Mouse (Mus musculus) adrenal gland, postnatal 14 days (tissue): ENCODE data around the gene Gm10382. TPM values are rescaled to one million over a fixed set of nuclear protein-coding genes. Genes with fewer than 3 reads are reported as not detected.

ENCODE experiments used
- DNase-seq: peaks from one replicate; pipeline ENCODE4 v3.0.0; 2021; ENCODE audit warnings: mixed read lengths
- long read RNA-seq, 2 experiments: library from polyadenylated mRNA; stranded (forward); transcript quantifications; one replicate each; pipeline ENCODE4 v2.0.0; 2021
- total RNA-seq: library from RNA; stranded (reverse); gene quantifications from 2 replicates; pipeline ENCODE4 v1.2.3, GENCODE M21; 2021

The Gm10382 gene
- total RNA-seq = 0.26 and 0.49 TPM in 2 replicates
- long read RNA-seq, experiment 1 = 0 reads
- long read RNA-seq, experiment 2 = 0 reads

DNA sequence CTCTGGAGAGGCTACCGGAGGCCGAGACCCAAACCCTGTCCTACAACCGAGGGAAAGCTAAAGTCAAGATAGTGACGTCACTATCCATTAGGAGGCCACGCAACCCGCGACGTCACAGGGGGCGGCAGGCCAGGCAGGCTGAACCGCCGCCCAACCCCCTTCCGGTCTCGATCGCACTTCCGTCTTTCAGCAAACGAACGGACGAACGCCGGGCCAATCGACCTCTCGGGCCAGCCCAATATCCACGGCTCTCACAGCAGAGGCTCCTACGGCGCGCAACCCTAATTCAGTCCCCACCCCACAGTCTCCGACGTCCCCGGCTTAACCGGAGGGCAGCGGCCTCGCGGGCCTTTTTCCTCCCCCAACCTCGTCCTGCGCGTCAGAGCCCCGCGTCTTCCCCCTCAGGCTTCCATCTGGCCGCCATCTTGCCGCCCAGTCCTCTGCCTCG lies at the start of gene Gm10382:
Gm10382 (plus strand) TSS at position 192 of the 448 bp plus-strand sequence.
- peak; percentile 94 for DNase-seq

DNA sequence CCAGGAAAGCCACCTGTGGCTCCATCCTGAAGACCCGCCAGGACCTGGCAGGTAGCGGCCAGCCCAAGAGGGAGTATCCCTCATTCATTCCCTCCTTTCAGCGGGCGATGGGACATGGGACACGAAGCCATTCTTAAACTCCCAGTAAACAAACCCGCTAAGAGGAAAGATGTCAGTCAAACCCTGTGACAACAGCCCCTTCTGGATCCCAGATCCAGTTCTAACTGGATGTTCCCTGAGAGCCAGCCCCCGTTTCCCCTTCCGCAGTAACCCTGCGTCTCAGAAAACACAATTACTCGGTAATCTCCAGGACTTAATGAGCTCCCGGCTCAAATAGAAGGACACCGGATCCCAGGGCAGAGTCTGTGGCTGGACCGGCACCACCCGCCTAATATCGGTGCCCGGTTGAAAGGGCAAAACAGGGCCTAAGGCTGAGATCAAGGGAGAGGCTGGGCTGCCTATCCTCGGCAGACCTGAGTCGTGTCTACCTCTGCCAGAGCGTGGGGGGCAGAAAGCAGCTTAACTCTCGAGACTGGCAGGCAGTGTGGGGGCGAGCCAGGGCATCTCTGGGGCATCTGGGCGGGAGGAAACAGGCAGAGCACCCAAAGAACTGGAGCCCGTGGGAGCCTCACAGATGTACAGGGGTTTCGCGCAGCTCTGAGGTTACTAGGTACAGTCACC lies 49.1 kb upstream of the Gm10382 start:
- no peak for DNase-seq

DNA sequence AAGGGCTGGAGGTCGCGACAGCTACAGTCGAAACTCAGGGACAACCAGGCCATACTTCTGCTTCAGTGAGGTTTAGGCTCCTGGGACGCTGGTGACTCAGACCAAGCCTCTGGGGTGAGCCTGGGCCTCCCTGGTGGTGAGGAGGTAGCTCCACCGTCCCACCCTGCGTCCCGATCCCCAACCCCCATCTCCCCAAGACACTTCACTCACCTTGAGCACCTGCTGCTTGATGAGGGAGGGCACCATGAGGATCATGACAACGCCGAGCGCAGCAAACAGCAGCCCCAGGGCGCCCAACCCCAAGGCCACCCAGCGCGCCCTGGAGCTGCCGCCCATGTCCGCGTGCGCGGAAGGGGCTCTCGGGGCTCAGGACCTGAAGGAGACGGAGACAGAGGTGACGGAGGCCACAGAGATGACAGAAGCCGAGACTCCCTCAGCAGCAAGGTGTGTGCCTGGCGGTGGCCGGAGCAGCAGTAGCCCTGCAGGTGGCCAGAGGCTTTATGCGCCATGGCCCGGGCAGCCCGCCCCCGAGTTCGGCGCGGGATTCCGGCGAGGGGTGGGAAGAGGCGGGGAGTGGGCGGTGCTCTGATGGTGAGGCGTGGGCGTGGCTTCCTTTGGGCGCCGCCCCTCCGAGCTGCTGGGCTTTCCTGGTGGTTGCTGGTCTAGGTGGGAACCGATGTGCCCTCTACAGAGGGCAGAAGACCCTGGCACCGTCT lies 48.4 kb upstream of the Gm10382 start, which contains the start of gene Scarb1:
Scarb1 (minus strand) TSS at position 548 of the 716 bp plus-strand sequence.
- peak; percentile 96 for DNase-seq

DNA sequence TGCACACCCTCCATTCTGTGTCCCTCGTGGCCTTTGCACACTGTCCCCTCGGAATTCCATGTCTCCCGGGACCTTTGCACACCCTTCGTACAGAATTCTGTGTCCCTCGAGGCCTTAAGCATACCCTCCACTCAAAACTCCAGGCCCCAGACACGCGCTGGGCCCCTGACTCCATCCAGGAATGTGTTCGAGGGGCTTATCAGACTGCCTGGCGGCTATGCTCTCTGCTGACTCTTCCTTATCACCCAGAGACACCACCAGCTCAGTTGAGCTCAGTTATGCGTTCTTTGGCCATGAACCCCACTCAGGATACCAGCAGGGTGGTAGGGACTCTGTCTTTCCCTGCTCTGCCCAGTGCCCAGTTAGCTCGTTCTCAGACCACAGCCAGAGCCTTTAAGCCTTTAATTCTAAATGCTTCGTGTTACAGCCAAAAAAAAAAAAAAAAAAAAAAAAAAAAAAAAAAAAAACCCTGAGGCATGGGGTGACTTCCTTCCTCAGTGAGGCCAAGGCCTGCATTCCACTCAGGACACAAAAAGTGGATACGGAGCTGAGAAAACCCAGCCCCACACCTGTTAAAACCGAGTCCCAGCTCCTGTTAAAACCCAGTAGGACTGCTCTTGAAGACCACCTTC lies 47.5 kb upstream of the Gm10382 start:
- no peak for DNase-seq

- peak; percentile 90 for DNase-seq
These were observed 44.8 kb upstream of the Gm10382 start for GRCm38 (mm10) chr5:125344296-125344695.

- DNase-seq = no peak
These were observed 41.1 kb upstream of the Gm10382 start for GRCm38 (mm10) chr5:125348067-125348466.

DNA sequence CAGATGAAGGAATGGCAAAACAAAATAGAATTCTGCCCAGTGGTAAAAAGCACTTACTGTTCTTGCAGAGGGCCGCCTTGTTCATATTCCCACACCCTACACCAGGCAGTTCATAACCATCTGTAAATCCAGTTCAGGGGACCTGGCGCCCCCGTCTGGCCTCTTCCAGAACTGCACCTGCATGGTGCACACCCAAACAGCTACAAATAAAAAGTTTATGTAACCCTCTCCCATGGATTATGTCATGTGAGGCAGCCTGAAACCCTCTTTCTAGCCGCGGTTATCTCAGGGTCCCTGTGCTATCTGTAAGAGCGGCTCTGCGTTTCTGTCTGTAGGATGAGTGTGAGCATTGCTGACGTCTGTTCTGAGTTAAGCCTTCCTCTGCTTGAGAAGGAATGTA lies 40.6 kb upstream of the Gm10382 start:
- DNase-seq = peak; percentile 90

DNA sequence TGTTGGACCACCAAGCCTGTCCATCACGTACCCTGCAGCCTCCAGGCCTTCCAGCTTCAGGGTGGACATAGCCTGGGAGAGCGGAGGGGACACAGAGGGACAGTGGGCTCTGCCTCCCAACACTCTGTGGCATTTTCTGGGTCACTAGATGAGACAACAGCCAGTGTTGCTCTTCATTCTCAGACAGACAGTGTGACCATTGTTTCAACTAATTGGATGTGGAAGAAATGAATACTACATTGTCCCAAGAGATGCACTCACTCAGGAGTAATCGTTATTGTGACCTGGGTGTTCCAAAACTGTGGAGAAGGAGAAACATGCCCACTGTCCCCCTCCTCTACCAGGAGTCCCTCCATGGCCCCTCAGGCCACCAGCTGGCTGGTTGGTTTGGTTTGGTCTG lies 39.7 kb upstream of the Gm10382 start:
- DNase-seq = no peak

- no peak for DNase-seq
These were observed 38.1 kb upstream of the Gm10382 start for GRCm38 (mm10) chr5:125351057-125351456.

GRCm38 (mm10) chr5:125351939-125352338 lies 37.2 kb upstream of the Gm10382 start:
- DNase-seq = no peak

DNA sequence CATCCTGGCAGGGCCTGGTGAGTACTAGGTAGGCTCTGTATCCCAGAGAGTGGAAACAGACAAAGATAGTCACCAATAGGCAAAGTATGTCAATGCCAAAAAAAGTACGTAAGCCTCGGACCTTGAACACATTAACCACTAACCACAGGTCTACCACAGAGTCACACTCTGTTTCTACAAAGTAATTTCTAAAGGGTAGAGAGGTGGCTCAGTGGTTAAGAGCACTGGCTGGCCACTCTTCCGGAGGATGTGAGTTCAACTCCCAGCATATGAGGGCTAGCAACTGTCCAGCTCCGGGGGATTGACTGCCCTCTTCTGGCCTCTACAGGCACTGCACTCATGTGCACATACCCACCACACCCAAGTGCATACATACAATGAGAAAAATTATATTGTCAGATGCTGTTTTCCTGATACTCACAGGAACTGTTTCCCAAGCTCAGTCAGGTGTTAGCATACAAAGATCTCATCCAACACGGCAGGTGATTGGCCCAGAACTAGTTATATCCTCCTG lies 36.3 kb upstream of the Gm10382 start:
- DNase-seq = no peak

DNA sequence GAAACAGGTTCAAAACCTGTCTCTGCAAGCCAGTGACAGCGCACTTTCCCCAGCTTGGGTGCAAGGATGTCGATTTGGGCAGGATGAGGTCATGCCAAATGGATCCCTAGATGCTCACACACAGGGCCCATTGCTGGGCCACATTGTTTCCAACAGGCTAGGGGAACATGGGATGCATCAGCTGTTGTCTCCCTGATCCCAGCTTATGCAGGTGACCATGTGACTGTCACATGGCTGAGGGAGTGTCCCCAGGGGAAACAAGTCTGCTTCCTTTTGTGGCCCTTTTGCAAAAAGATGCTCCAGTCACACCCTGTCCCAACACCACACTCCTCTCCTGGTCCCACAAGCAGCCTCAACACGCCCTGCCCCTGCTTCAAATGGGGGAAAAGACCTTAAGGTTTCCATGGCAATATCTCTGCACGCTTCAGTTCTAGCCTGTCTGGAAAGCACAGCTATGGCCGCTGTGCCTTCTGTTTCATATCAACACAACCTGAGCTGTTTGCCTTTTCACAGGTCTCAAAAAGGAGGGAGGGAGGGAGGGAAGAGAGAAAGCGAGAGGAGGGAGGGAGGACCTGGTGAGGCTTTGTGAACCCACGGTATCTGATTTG lies 34.1 kb upstream of the Gm10382 start:
- DNase-seq = no peak

DNA sequence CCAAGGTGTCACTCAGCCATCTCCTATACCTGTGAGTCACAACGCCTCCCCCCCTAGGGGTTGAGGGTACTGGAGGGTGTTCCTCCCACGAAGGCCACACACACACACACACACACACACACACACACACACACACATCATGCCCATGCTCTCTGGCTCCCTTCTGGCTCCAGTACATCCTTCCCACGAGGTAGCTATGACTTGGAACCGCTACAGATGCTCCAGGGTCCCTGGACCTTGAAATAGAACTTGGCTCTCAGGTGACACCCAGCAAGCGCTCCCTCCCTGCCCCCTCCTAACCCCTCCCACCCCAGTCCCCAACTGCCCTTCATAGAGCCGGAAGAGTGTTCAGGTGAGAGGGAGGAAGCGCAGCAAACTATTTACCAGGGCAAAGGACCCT lies 33.5 kb upstream of the Gm10382 start:
- DNase-seq = no peak

- DNase-seq = no peak
These were observed 31.4 kb upstream of the Gm10382 start for GRCm38 (mm10) chr5:125357543-125358269.

DNA sequence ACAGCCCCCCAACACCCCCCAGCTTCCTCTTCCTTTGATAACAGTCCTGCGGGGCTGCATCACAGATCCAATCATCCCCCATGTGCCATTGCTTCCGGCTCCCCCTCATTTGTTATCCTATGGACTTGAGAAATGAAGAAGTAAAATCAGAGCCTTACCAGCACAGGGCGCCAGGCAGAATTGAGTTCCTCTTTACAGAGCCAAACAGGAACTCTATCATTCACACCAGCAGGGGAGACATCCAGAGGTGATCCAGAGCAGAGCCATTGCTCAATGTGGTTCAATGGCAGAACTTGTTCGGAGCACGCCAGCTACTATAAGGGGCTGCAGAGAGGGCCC lies 30.9 kb upstream of the Gm10382 start:
- no peak for DNase-seq

DNA sequence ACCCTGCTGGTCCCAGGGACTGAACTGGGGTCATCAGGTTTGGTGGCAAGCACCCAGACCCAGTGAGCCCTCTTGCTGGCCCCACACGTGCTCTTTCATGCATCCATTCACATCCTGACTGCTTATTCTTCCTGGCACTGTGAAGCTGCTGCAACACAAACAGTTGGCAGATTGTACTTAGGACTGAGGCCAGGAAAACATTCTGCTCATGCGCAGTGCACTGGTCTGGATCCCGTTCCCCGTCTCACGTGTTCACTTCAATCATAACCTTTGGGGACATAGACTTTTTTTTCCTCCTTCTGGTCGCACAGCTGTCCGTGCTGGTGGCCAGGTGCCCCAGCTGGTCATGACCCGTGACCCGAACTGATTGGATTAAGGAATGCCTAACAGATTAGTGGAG lies 28.6 kb upstream of the Gm10382 start:
- DNase-seq = peak; percentile 44

DNA sequence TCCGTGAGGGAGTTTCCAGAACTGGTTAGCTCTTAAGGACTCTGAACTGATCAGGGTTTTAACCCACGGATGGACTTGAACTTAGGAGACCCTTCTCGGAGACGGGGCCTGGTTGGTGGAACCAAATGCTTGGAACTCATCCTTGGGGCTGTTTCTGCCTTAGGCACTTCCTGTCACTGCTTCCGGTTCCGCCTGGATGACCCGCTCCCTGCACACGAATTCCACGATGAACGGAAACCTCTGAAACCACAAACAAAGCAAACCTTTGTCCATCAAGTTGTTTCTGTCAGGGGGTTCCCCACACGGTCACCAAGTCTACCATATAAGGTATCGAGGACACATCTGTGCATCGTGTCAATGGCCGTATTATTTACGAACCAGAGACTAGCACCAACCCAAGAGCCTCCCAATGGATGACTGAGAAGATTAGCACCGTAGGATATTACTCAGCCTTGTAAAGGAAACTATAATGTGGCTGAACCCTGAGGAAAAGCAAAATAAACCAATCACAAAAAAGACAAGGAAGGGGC lies 28.1 kb upstream of the Gm10382 start:
- DNase-seq = no peak

- DNase-seq = peak; percentile 69
These were observed 25.2 kb upstream of the Gm10382 start for GRCm38 (mm10) chr5:125363894-125364293.

DNA sequence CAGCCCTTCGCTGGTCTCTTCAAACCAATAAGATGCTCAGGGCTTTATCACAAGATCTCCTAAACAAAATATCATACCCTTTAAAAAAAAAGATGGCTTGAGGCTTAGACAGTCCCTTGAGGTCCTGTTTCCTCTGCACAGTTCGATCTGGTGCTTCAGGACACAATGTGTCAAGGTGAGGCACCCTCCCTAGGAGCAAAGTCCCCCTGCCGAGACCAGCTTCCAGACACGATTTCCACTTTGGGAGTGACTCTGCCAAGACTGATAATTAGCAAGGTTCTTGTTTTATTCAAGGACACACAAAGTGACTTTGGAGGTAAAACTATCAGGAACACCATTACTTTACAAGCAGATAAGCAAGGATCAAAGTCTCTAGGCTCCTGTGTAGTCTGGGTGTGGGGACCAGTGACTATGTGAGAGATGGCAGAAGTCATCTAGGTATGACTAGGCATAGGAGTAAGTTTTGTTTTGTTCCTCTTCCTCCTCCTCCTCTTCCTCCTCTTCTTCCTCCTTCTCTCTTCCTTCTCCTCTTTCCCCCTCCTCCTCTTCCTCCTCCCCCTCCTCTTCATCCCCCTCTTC lies 24.2 kb upstream of the Gm10382 start:
- DNase-seq = no peak

DNA sequence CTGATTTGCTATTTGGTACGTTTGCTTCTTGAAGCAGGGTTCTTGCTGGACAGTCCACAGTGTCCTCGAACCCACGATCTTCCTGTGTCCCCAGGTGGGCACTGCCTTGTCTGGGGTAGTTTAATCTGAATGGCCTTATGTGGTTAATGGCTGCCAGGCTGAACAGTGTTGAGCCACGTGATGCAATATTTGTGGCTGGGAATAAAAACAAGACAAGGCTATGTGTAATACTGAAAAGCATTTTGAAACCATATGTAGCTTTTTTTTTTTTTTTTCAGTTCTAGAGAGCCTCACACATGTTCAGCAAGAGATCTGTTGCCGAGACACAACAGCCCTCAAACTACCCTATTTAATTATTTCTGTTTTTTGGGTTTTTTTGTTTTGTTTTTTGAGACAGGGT lies 21.0 kb upstream of the Gm10382 start:
- DNase-seq = no peak

GRCm38 (mm10) chr5:125368568-125368967 lies 20.6 kb upstream of the Gm10382 start:
- DNase-seq = peak; percentile 82
